Mouse (Mus musculus): ENCODE measurements at regions not wholly inside any gene's neighbourhood (a gene's known extent, or its start where the extent isn't known, plus 50 kb on each side); places are given as distances from the start of the nearest gene placed in this dataset.

DNA sequence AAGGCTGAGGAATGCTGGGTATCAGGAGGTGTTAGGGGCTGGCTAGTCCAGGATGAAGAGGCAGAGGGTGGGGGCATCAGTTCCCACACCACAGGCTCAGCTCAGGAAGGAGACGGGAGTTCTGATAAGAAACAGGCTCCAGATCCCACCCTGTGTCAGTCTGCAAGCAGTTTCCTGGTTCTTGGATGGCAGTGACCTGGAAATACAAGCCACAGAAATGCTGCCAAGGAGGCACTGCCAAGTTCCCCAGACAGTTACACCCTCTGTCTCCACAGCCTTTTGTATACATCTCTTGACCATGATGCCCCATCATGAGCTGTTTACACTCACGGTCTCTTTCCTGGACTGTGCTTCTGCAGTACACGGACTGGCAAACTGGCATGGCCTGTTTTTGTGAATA, 220.1 kb downstream of the Opa1 start:
- Histone ChIP-seq H3K27ac (ENCODE audit: control insufficient read depth, insufficient read depth, low read depth, low read length) (no peak overlapping the region), H3K36me3 (ENCODE audit: control insufficient read depth, insufficient read depth, low read length) (no peaks in the 10 kb centered on the region), H3K27me3 (ENCODE audit: control insufficient read depth, insufficient read depth, low read length) (no peaks in the 10 kb centered on the region), H3K4me3 (ENCODE audit: control insufficient read depth, low read depth, low read length) (no peak overlapping the region), H3K4me1 (ENCODE audit: control insufficient read depth, insufficient read depth, low read length) (no peaks in the 10 kb centered on the region)
- no peak for TF ChIP-seq CTCF (IDR thresholded peaks at IDR 0.05; ENCODE audit: control insufficient read depth, insufficient read depth, insufficient replicate concordance, low read depth, low read length)
- no peak for TF ChIP-seq POLR2A (IDR thresholded peaks at IDR 0.05; ENCODE audit: control insufficient read depth, low read depth, low read length)

- TF ChIP-seq POLR2A (IDR thresholded peaks at IDR 0.05; ENCODE audit: control insufficient read depth, low read depth, low read length) (no peak), CTCF (IDR thresholded peaks at IDR 0.05; ENCODE audit: control insufficient read depth, insufficient read depth, insufficient replicate concordance, low read depth, low read length) (no peak)
- Histone ChIP-seq H3K4me1 (ENCODE audit: control insufficient read depth, insufficient read depth, low read length) (no peaks in the 10 kb centered on the region), H3K27me3 (ENCODE audit: control insufficient read depth, insufficient read depth, low read length) (no peaks in the 10 kb centered on the region), H3K27ac (ENCODE audit: control insufficient read depth, insufficient read depth, low read depth, low read length) (no peak overlapping the region), H3K4me3 (ENCODE audit: control insufficient read depth, low read depth, low read length) (no peak overlapping the region), H3K36me3 (ENCODE audit: control insufficient read depth, insufficient read depth, low read length) (no peaks in the 10 kb centered on the region)
Observed at GRCm38 (mm10) chr16:29799893-29800292, 220.8 kb downstream of the Opa1 start.

DNA sequence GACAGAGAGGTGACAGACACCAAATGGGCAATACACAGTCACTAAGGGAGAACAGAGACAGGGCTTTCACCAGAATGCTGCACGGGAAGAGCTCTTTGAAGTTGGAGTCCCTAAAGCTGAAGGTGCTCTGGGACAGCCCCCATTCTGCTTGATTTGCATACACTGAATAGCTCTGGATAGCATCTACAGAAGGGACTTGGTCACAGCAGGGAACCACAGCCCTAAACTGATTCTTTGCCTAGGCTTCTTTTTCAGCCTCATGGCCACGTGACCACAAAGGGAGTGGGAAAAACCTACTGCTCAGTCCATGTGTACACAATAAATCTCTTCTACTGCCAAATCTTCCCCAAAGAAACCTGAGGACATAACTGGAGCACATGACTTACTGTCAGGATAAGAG, 221.3 kb downstream of the Opa1 start:
- H3K4me3 ChIP-seq (ENCODE audit: control insufficient read depth, low read depth, low read length) = no peak overlapping the region
- no peaks in the 10 kb centered on the region for H3K36me3 ChIP-seq (ENCODE audit: control insufficient read depth, insufficient read depth, low read length)
- H3K27me3 ChIP-seq (ENCODE audit: control insufficient read depth, insufficient read depth, low read length) = no peaks in the 10 kb centered on the region
- TF ChIP-seq POLR2A (IDR thresholded peaks at IDR 0.05; ENCODE audit: control insufficient read depth, low read depth, low read length) = no peak
- no peak for TF ChIP-seq CTCF (IDR thresholded peaks at IDR 0.05; ENCODE audit: control insufficient read depth, insufficient read depth, insufficient replicate concordance, low read depth, low read length)
- no peak overlapping the region for H3K27ac ChIP-seq (ENCODE audit: control insufficient read depth, insufficient read depth, low read depth, low read length)
- H3K4me1 ChIP-seq (ENCODE audit: control insufficient read depth, insufficient read depth, low read length) = no peaks in the 10 kb centered on the region

- Histone ChIP-seq H3K4me1 (ENCODE audit: control insufficient read depth, insufficient read depth, low read length) (no peaks in the 10 kb centered on the region), H3K27ac (ENCODE audit: control insufficient read depth, insufficient read depth, low read depth, low read length) (no peak overlapping the region), H3K27me3 (ENCODE audit: control insufficient read depth, insufficient read depth, low read length) (no peaks in the 10 kb centered on the region), H3K36me3 (ENCODE audit: control insufficient read depth, insufficient read depth, low read length) (no peaks in the 10 kb centered on the region), H3K4me3 (ENCODE audit: control insufficient read depth, low read depth, low read length) (no peak overlapping the region)
- TF ChIP-seq CTCF (IDR thresholded peaks at IDR 0.05; ENCODE audit: control insufficient read depth, insufficient read depth, insufficient replicate concordance, low read depth, low read length) (no peak), POLR2A (IDR thresholded peaks at IDR 0.05; ENCODE audit: control insufficient read depth, low read depth, low read length) (no peak)
Observed at GRCm38 (mm10) chr16:29802085-29802484, 223.0 kb downstream of the Opa1 start.

DNA sequence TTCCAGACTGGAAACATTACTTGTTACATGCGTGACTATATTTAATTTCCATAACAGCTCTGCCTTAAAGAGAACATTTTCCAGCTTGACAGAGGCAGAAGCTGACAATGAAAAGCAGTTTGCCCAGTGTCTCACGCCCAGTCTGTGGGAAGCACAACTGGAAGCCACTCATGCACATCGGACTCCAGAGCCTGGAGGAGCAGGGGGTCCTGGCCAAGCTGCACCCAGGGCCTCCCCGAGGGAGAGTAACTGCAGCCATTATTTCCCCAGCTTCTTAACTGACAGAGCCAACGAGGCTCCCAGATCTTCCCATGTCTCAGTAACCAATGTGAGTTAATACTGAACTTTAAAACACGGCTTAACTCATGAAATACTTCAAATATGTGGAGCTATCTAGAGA, 223.5 kb downstream of the Opa1 start:
- TF ChIP-seq POLR2A (IDR thresholded peaks at IDR 0.05; ENCODE audit: control insufficient read depth, low read depth, low read length) (no peak), CTCF (IDR thresholded peaks at IDR 0.05; ENCODE audit: control insufficient read depth, insufficient read depth, insufficient replicate concordance, low read depth, low read length) (no peak)
- Histone ChIP-seq H3K27me3 (ENCODE audit: control insufficient read depth, insufficient read depth, low read length) (no peaks in the 10 kb centered on the region), H3K27ac (ENCODE audit: control insufficient read depth, insufficient read depth, low read depth, low read length) (no peak overlapping the region)

GRCm38 (mm10) chr16:29807859-29808258, 228.7 kb downstream of the Opa1 start:
- H3K27me3 ChIP-seq (ENCODE audit: control insufficient read depth, insufficient read depth, low read length) = no peaks in the 10 kb centered on the region
- TF ChIP-seq POLR2A (IDR thresholded peaks at IDR 0.05; ENCODE audit: control insufficient read depth, low read depth, low read length) (no peak), CTCF (IDR thresholded peaks at IDR 0.05; ENCODE audit: control insufficient read depth, insufficient read depth, insufficient replicate concordance, low read depth, low read length) (no peak)
- H3K4me1 ChIP-seq (ENCODE audit: control insufficient read depth, insufficient read depth, low read length) = no peaks in the 10 kb centered on the region
- H3K27ac ChIP-seq (ENCODE audit: control insufficient read depth, insufficient read depth, low read depth, low read length) = no peak overlapping the region
- H3K4me3 ChIP-seq (ENCODE audit: control insufficient read depth, low read depth, low read length) = no peak overlapping the region
- no peaks in the 10 kb centered on the region for H3K36me3 ChIP-seq (ENCODE audit: control insufficient read depth, insufficient read depth, low read length)

More for the DNA sequence above, 223.5 kb downstream of the Opa1 start:
- Histone ChIP-seq H3K4me1 (ENCODE audit: control insufficient read depth, insufficient read depth, low read length) (no peaks in the 10 kb centered on the region), H3K4me3 (ENCODE audit: control insufficient read depth, low read depth, low read length) (no peak overlapping the region), H3K36me3 (ENCODE audit: control insufficient read depth, insufficient read depth, low read length) (no peaks in the 10 kb centered on the region)

DNA sequence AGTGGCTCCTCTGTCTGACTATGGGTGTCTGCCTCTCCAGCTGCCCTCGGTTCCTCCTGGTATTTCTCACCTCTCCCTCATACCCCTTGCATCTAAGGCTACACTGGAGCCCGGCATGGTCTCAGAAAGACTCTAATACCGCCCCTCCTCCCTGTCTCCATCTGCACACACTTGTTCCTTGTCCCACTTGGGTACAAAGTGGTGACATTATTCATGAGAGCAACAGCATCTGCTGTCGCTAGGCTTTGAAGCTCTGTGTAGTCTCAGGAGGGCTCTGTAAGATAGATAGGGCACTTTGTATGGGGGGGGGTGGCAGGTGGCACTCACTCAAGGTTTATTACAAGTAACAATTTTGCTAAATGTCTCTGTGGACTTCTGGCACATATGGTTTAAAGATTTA, 229.7 kb downstream of the Opa1 start:
- Histone ChIP-seq H3K27me3 (ENCODE audit: control insufficient read depth, insufficient read depth, low read length) (no peaks in the 10 kb centered on the region), H3K36me3 (ENCODE audit: control insufficient read depth, insufficient read depth, low read length) (no peaks in the 10 kb centered on the region), H3K4me1 (ENCODE audit: control insufficient read depth, insufficient read depth, low read length) (peaks cover 5% of the 10 kb centered on the region), H3K4me3 (ENCODE audit: control insufficient read depth, low read depth, low read length) (no peak overlapping the region), H3K27ac (ENCODE audit: control insufficient read depth, insufficient read depth, low read depth, low read length) (no peak overlapping the region)
- TF ChIP-seq CTCF (IDR thresholded peaks at IDR 0.05; ENCODE audit: control insufficient read depth, insufficient read depth, insufficient replicate concordance, low read depth, low read length) (no peak), POLR2A (IDR thresholded peaks at IDR 0.05; ENCODE audit: control insufficient read depth, low read depth, low read length) (no peak)
